Mouse (Mus musculus) intestine, embryonic 14.5 days (tissue): ENCODE measurements around the gene Rab6b. TPM values are rescaled to one million over a fixed set of nuclear protein-coding genes. Genes with fewer than 3 reads are reported as not detected.

Experiments used
- ATAC-seq: fragments of 200-750 bp; cut with Nextera tagmentation; replicated peaks from 2 replicates; pipeline ENCODE4 v1.8.0; 2017; ENCODE audit warnings: low read depth, moderate number of reproducible peaks, moderate TSS enrichment, moderate library complexity; ENCODE audit not compliant: low FRiP score, low TSS enrichment
- DNase-seq: peaks from one replicate; pipeline ENCODE4 v3.0.0-alpha.2; 2018; ENCODE audit warnings: low spot score
- H3K27ac ChIP-seq: fragments of 300-500 bp; sonication (generic); 2 replicates; pipeline ENCODE4 v1.5.1; 2014; ENCODE audit warnings: low read depth, mild to moderate bottlenecking, control low read depth
- H3K27me3 ChIP-seq: fragments of 300-500 bp; sonication (generic); replicated peaks from 2 replicates; pipeline ENCODE4 v1.6.1; 2014; ENCODE audit warnings: low read length, control low read depth; ENCODE audit not compliant: control insufficient read depth, insufficient read depth
- H3K36me3 ChIP-seq: fragments of 300-500 bp; sonication (generic); 2 replicates; pipeline ENCODE4 v1.6.1; 2014; ENCODE audit warnings: low read length, control low read depth; ENCODE audit not compliant: control insufficient read depth, insufficient read depth
- H3K4me1 ChIP-seq: fragments of 300-500 bp; sonication (generic); replicated peaks from 2 replicates; pipeline ENCODE4 v1.6.1; 2014; ENCODE audit warnings: low read length, control low read depth, mixed read lengths; ENCODE audit not compliant: control insufficient read depth, insufficient read depth
- H3K4me2 ChIP-seq: fragments of 300-500 bp; sonication (generic); 2 replicates; pipeline ENCODE4 v1.6.1; 2014; ENCODE audit warnings: low read length
- H3K4me3 ChIP-seq: fragments of 300-500 bp; sonication (generic); 2 replicates; pipeline ENCODE4 v1.5.1; 2014; ENCODE audit warnings: low read depth, low read length, control low read depth, mixed read lengths
- H3K9ac ChIP-seq: fragments of 300-500 bp; sonication (generic); 2 replicates; pipeline ENCODE4 v1.6.1; 2014; ENCODE audit warnings: mild to moderate bottlenecking, low read length
- H3K9me3 ChIP-seq: fragments of 300-500 bp; sonication (generic); 2 replicates; pipeline ENCODE4 v1.6.1; 2016; ENCODE audit warnings: low read length, control low read depth; ENCODE audit not compliant: control insufficient read depth
- WGBS: fragments of 180-500 bp; shearing (Covaris S2); extraction: QIAGEN DNeasy Blood & Tissue Kit; methylation state at CpG from one replicate; pipeline ENCODE4 v1.1.7; 2014; 5-methylcytosine and 5-hydroxymethylcytosine counted together
- polyA plus RNA-seq: library from polyadenylated mRNA; unstranded; fragments of >200 nt; fragmentation: Nextera tagmentation; extraction: Ambion mirVana; gene quantifications from 2 replicates; pipeline ENCODE4 v1.2.1, GENCODE M21; 2014

Gene Rab6b
- polyA plus RNA-seq, 1 experiment from 2014 or later, result 5.6 TPM

DNA sequence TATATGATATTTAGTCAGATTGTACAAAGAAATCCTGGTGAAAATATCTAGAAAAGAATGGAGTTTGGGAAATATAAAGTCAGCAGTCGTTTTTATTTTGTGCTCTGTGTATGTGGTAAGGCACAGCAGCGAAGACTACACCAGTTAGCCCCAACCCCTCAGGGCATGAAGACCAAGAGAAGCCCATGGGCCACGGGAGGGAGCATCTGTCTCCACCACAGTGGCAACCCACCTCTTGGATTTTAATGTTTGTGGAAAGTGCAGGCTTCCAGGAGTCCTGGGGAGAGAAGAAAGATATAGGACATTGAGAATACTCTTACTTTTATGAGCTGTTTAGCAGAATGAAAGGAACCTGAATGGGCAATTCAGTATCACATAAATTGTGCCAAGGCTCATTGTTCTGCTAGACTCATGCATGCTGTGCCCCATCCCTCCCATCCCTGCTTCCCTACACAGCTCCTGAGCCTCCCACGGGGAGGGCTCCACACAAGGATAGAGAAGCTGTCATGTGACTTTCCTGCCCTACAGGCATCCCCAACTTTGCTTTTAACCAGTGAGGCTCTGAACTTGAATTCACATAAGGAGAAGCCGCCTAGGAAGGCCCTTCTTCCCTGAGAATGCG lies 97.3 kb downstream of the Rab6b start:
- Histone ChIP-seq H3K27ac (no peak overlapping the region), H3K9ac (no peak overlapping the region), H3K9me3 (no peaks in the 10 kb centered on the region), H3K4me2 (no peak overlapping the region), H3K4me3 (no peak overlapping the region), H3K27me3 (no peaks in the 10 kb centered on the region), H3K4me1 (no peaks in the 10 kb centered on the region), H3K36me3 (no peaks in the 10 kb centered on the region)
- ATAC-seq, result no peak
- DNase-seq, result no peak
- 65% methylated on average over 6 of the region's 6 CpGs for WGBS

DNA sequence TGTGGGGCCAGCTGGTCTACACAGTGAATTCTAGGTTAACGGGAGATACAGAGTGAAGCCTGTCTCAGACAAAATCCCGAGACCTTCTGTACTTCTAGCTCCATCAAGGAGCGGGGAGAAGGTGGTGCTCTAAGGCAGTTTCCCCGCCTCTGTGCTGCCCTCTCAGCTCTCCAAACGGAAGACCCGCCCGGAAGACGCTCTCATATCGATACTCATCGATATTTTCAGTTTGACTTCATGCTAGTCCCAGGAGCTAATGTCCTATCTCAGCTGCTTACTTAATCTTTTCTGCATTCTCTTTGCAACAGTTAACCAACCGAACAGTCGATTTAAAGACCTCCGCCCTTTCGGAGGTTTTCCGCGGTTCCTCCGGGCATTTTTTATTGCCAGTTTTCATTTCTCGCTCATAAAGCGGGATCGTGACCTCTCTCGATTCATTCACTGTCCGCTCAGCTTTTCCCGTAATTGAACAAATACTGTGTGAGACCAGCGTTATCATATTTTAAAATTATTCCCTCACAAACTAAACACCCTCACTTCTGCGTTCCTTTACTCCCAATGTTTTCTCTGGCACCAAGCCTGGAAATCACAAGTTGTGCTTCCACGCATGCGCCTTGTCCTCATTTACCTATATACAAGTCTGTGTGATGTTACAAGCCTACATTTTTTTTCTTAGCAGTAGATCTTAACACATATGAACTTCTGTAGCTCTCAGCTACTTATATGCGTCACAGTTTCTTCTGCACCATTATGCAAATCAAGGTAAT lies 101.2 kb downstream of the Rab6b start:
- H3K4me2 ChIP-seq, result 0 out of 2 replicates have a peak overlapping the region, but pooled peaks have one; percentile 11
- WGBS, result 78% methylated on average over 28 of the region's 28 CpGs

DNA sequence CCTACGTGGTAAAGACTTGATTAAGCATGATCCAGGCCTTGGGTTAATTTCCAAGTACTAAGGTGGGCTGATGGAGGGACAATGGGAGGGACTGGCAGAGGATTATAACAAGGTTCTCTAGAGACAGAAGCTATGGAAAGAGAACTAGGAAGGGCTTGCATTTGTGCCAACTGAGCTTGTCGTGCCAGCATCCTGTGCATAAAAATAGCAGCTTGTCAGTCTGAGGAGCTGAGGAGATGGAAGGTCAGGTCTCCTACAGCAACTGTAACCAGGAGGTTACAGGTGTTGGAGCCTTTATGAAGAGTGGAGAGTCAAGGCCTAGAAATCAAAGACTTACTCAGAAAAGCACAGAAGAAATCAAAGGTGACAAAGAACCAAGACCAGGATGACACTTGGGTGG lies 102.0 kb downstream of the Rab6b start:
- WGBS, result 78% methylated on average over 2 of the region's 2 CpGs
- Histone ChIP-seq H3K4me3 (no peak overlapping the region), H3K4me1 (no peaks in the 10 kb centered on the region), H3K9ac (no peak overlapping the region), H3K9me3 (no peaks in the 10 kb centered on the region), H3K27me3 (no peaks in the 10 kb centered on the region), H3K4me2 (no peak overlapping the region), H3K36me3 (no peaks in the 10 kb centered on the region), H3K27ac (no peak overlapping the region)
- no peak for ATAC-seq
- DNase-seq, result no peak

More for the DNA sequence above, 101.2 kb downstream of the Rab6b start:
- Histone ChIP-seq H3K9me3 (no peaks in the 10 kb centered on the region), H3K36me3 (no peaks in the 10 kb centered on the region), H3K4me1 (no peaks in the 10 kb centered on the region), H3K27me3 (no peaks in the 10 kb centered on the region), H3K27ac (no peak overlapping the region), H3K9ac (no peak overlapping the region), H3K4me3 (no peak overlapping the region)
- ATAC-seq, result no peak
- DNase-seq, result no peak

DNA sequence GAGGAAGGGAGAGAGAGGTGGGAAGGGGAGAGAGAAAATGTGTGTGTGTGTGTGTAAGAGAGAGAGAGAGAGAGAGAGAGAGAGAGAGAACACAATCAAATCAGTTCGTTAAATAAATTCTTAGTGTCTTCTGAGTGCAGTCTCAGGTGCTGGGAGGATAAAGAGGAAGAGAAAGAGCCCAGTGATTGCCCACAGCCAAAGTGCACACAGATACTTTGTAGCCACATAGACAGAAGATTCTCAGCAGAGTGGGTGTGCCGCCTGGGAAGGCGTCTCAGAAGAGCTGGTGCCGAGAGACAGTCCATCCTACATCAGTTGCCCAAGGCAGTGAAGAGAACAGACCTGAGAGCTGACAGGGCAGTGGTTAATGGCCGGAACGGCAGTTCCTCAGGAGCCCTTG lies 102.7 kb downstream of the Rab6b start:
- H3K27ac ChIP-seq, result no peak overlapping the region
- no peaks in the 10 kb centered on the region for H3K4me1 ChIP-seq
- no peaks in the 10 kb centered on the region for H3K27me3 ChIP-seq
- no peak overlapping the region for H3K9ac ChIP-seq
- H3K4me3 ChIP-seq, result no peak overlapping the region
- H3K9me3 ChIP-seq, result no peaks in the 10 kb centered on the region
- 83% methylated on average over 6 of the region's 6 CpGs for WGBS
- H3K36me3 ChIP-seq, result no peaks in the 10 kb centered on the region
- no peak for ATAC-seq
- no peak for DNase-seq
- H3K4me2 ChIP-seq, result no peak overlapping the region

DNA sequence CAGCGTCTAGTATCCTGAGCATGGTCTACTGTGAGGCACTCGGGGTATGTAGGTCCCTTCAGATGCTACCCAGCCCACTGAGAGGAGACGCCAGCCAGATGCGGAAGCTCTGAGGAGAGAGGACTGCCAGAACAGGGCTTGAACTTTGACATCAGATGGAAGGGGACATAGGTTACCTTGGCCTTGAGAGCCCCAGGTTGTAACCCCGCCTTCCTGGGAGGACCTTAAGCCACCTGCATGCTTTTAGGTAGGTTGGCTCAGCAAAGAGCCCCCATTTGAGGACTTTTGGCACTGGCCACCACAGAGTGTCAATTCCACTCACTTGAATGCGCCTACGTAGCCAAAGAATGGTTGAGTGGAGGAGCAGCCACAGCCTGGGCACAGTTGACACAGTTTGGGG lies 113.1 kb downstream of the Rab6b start:
- no peaks in the 10 kb centered on the region for H3K9me3 ChIP-seq
- no peak overlapping the region for H3K4me2 ChIP-seq
- WGBS, result 91% methylated on average over 7 of the region's 7 CpGs
- H3K9ac ChIP-seq, result no peak overlapping the region
- H3K27me3 ChIP-seq, result no peaks in the 10 kb centered on the region
- ATAC-seq (no peak), DNase-seq (no peak)
- no peaks in the 10 kb centered on the region for H3K36me3 ChIP-seq
- no peak overlapping the region for H3K4me3 ChIP-seq
- no peak overlapping the region for H3K27ac ChIP-seq
- no peaks in the 10 kb centered on the region for H3K4me1 ChIP-seq

- no peak overlapping the region for H3K27ac ChIP-seq
- no peak for ATAC-seq
- no peaks in the 10 kb centered on the region for H3K36me3 ChIP-seq
- no peak for DNase-seq
- H3K4me2 ChIP-seq, result no peak overlapping the region
- no peaks in the 10 kb centered on the region for H3K9me3 ChIP-seq
- WGBS, result 71% methylated on average over 3 of the region's 3 CpGs
- peaks cover 4% of the 10 kb centered on the region; the same call in 1 of the 2 replicates for H3K4me1 ChIP-seq
- no peaks in the 10 kb centered on the region for H3K27me3 ChIP-seq
- no peak overlapping the region for H3K9ac ChIP-seq
- H3K4me3 ChIP-seq, result no peak overlapping the region
Observed at GRCm38 (mm10) chr9:103225464-103225863, 113.9 kb downstream of the Rab6b start.

DNA sequence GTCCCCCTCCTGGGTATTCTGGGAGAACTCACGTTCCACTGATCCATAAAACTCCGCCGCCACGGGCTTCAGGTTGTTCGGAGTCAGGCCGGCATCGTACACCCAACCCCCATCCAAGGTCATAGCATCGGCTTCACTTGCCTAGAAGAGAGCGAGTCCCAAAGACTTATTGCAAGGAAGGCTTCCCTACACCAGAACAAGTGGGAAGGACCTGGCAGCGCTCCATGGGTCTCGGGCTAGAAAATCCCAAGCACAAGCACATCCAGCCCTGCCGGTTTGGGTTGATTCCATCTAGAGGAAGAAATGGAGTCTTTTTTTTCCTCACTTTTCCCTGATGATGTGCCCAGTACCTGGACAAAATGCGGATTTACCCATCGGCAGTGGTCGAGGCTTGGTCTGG lies 115.2 kb downstream of the Rab6b start:
- Histone ChIP-seq H3K9ac (no peak overlapping the region), H3K27ac (no peak overlapping the region), H3K4me3 (no peak overlapping the region), H3K36me3 (no peaks in the 10 kb centered on the region), H3K4me2 (no peak overlapping the region), H3K4me1 (peaks cover 7% of the 10 kb centered on the region; the same call in 1 of the 2 replicates), H3K27me3 (no peaks in the 10 kb centered on the region), H3K9me3 (no peaks in the 10 kb centered on the region)
- ATAC-seq, result no peak
- WGBS, result 88% methylated on average over 15 of the region's 15 CpGs
- DNase-seq, result no peak

- ATAC-seq, result no peak
- Histone ChIP-seq H3K4me1 (peaks cover 7% of the 10 kb centered on the region; the same call in 1 of the 2 replicates), H3K4me3 (no peak overlapping the region), H3K36me3 (no peaks in the 10 kb centered on the region), H3K9me3 (no peaks in the 10 kb centered on the region), H3K27ac (no peak overlapping the region), H3K9ac (no peak overlapping the region), H3K4me2 (no peak overlapping the region), H3K27me3 (no peaks in the 10 kb centered on the region)
- WGBS, result 88% methylated on average over 16 of the region's 16 CpGs
- DNase-seq, result no peak
Observed at GRCm38 (mm10) chr9:103227760-103228159, 116.2 kb downstream of the Rab6b start.
